Mouse (Mus musculus) hindbrain, postnatal 0 days (tissue): ENCODE data around the gene Ywhag. TPM values are rescaled to one million over a fixed set of nuclear protein-coding genes. Genes with fewer than 3 reads are reported as not detected.
A peak's percentile ranks its signal among the peaks of the same experiment; 100 is the strongest.

Experiments used
- ATAC-seq: fragments of 200-750 bp; cut with Nextera tagmentation; 2 replicates; pipeline ENCODE4 v1.8.0; 2017; ENCODE audit warnings: mild to moderate bottlenecking, moderate TSS enrichment, moderate library complexity
- DNase-seq: peaks from one replicate; pipeline ENCODE4 v3.0.0-alpha.2; 2015; ENCODE audit warnings: low spot score
- H3K27ac ChIP-seq: fragments of 300-500 bp; sonication (generic); 2 replicates; pipeline ENCODE4 v1.5.1; 2014; ENCODE audit warnings: mild to moderate bottlenecking
- H3K27me3 ChIP-seq: fragments of 300-500 bp; sonication (generic); 2 replicates; pipeline ENCODE4 v1.6.1; 2014; ENCODE audit warnings: low read length, mixed read lengths; ENCODE audit not compliant: insufficient read depth
- H3K36me3 ChIP-seq: fragments of 300-500 bp; sonication (generic); 2 replicates; pipeline ENCODE4 v1.6.1; 2014; ENCODE audit warnings: low read length, mixed read lengths; ENCODE audit not compliant: insufficient read depth
- H3K4me1 ChIP-seq: fragments of 300-500 bp; sonication (generic); 2 replicates; pipeline ENCODE4 v1.6.1; 2014; ENCODE audit warnings: antibody characterized with exemption, low read length, mixed read lengths; ENCODE audit not compliant: insufficient read depth
- H3K4me2 ChIP-seq: fragments of 300-500 bp; sonication (generic); 2 replicates; pipeline ENCODE4 v1.6.1; 2014; ENCODE audit warnings: low read depth, mild to moderate bottlenecking, low read length, moderate library complexity, mixed read lengths
- H3K4me3 ChIP-seq: fragments of 300-500 bp; sonication (generic); 2 replicates; pipeline ENCODE4 v1.5.1; 2014; ENCODE audit warnings: low read length
- H3K9ac ChIP-seq: fragments of 300-500 bp; sonication (generic); replicated peaks from 2 replicates; pipeline ENCODE4 v1.6.1; 2014; ENCODE audit warnings: mild to moderate bottlenecking, low read length, moderate library complexity, mixed read lengths
- H3K9me3 ChIP-seq: fragments of 300-500 bp; sonication (generic); 2 replicates; pipeline ENCODE4 v1.6.1; 2016; ENCODE audit warnings: low read length, mixed read lengths
- CTCF ChIP-seq: IDR thresholded peaks from 2 replicates; pipeline ENCODE4 v1.5.1; 2016; ENCODE audit warnings: antibody characterized with exemption, control low read depth, low read depth
- WGBS: fragments of 180-500 bp; shearing (Covaris S2); extraction: QIAGEN DNeasy Blood & Tissue Kit; methylation state at CpG from one replicate; pipeline ENCODE4 v1.1.7; 2014; 5-methylcytosine and 5-hydroxymethylcytosine counted together
- polyA plus RNA-seq: library from polyadenylated mRNA; unstranded; fragments of >200 nt; fragmentation: Nextera tagmentation; extraction: Ambion mirVana; gene quantifications from 2 replicates; pipeline ENCODE4 v1.2.1, GENCODE M21; 2015
- total RNA-seq: library from RNA; depleted of rRNA; stranded (reverse); fragments of >200 nt; gene quantifications from 2 replicates; pipeline ENCODE4 v1.2.3, GENCODE M21; 2014; rRNA removed

The Ywhag gene
- total and polyA plus RNA-seq, 2 experiments from 2014 or later = 334 to 782 TPM

DNA sequence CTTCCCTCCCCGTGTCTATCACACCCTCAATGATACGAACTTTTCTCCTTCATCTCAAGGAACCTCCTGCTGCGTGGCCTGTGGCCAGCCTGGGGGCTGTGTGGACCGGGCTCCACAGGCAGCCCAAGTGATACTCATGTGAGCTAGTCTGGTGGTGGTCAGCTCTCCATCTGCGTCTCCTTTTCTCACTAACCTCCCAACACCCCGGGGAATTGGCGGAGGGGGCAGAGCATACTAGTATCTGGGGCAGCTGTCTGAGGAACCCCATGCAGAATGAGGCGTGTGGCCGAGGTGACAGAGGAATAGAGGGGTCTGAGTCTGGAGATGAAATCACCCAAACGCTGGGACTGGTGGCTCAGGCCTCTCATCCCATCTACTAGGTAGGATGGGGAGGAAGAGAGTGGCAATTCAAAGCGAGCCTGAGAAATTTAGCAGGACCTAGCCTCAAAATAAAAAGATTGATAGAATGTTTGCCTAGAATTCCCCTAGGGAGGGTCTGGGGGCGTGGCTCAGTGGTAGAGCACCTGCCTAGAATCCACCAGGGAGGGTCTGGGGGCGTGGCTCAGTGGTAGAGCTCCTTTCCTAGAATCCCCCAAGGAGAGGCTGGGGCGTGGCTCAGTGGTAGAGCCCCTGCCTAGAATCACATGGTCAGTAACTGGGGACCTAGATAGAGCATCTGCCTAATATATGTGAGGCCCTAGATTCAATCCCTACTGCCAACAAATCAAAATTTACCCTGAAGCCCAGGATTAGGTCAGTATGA lies 64.6 kb downstream of the Ywhag start:
- H3K4me2 ChIP-seq = no peak overlapping the region
- no peak for TF ChIP-seq CTCF
- H3K9me3 ChIP-seq = no peaks in the 10 kb centered on the region
- no peaks in the 10 kb centered on the region for H3K36me3 ChIP-seq
- no peak overlapping the region for H3K27ac ChIP-seq
- H3K27me3 ChIP-seq = no peaks in the 10 kb centered on the region
- no peak for ATAC-seq
- DNase-seq = no peak
- no peak overlapping the region for H3K4me3 ChIP-seq
- 66% methylated on average over 14 of the region's 14 CpGs for WGBS
- H3K9ac ChIP-seq = no peak overlapping the region
- H3K4me1 ChIP-seq = peaks cover 5% of the 10 kb centered on the region; the same call in 1 of the 2 replicates

DNA sequence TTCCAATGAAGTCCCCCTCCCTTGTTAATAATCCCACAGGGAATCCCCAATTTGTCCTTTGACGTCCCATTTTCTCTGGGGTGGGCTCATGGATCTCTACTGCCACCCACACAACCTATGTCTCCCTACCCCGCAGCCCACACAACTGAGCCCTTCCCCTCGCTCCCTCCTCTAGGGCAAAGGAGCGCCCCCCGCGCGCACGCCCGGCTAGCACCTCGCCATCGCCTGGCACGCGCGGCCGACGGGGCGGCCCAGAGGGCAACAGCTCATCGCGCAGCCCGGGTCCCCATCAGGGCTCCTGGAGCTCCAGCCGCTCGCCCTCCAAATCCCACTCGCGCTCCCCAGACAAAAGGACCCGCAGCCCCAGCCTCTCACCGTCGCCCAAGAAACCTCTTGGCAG lies 65.8 kb downstream of the Ywhag start:
- Histone ChIP-seq H3K27me3 (no peaks in the 10 kb centered on the region), H3K4me3 (peak overlapping the region; percentile 47), H3K9me3 (no peaks in the 10 kb centered on the region), H3K4me2 (peak overlapping the region; percentile 75), H3K9ac (peak overlapping the region; percentile 66; the same call in 1 of the 2 replicates), H3K4me1 (peaks cover 5% of the 10 kb centered on the region; the same call in 1 of the 2 replicates), H3K36me3 (no peaks in the 10 kb centered on the region; the same call in 1 of the 2 replicates), H3K27ac (no peak overlapping the region)
- TF ChIP-seq CTCF = no peak
- DNase-seq (no peak), ATAC-seq (peak; percentile 25)
- 11% methylated on average over 27 of the region's 27 CpGs for WGBS

DNA sequence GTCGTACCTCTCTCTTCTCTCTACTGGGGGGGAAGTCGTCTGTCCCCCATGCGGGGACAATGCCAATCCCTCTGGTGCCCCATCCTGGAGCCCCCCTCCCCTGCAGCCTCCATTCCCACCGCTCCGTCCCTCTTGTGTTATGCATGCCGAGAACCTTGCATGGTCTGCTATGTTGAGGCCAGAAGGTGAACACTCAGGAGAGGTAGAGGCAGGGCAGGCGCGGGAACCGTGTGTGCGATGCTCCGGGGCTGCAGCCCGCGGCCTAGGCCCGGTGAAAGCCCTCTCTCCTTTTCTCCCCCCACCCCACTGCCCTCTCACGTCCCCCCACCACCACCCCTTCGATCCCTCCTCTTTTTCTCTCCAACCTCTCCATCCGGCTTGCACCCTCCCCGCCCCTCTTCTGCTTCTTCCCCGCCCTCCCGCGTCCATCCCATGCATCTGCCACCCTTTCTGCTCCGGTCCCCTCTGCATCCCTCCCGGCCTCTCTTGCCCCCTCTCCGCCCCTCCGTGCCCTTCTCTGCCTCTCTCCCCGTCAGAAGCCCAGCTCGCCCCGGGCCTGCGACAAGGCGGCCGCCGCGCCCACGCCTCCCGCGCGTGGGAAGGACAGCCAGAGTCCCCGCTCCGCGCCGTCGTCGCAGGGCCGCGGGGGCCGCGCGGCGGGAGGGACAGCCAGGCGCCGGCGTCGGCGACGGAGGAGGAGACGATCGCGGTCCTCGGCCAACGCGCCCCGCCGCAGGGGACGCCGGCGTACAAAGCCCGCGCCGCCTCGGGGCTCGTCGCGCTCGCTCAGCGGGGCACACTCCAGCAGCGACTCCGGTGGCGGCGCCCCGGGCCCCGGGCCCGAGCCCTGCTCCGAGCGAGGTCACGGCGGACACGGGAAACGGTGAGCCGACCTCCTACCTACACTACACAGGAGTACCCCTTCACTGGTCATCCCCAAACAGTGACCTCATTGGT lies 66.5 kb downstream of the Ywhag start:
- H3K27me3 ChIP-seq = no peaks in the 10 kb centered on the region
- peak overlapping the region; percentile 66 for H3K9ac ChIP-seq
- H3K27ac ChIP-seq = 0 out of 2 replicates have a peak overlapping the region, but pooled peaks have one; percentile 54
- 2% methylated on average over 87 of the region's 89 CpGs for WGBS
- no peaks in the 10 kb centered on the region for H3K9me3 ChIP-seq
- no peaks in the 10 kb centered on the region; the same call in 1 of the 2 replicates for H3K36me3 ChIP-seq
- peak; percentile 52 for DNase-seq
- H3K4me1 ChIP-seq = peaks cover 5% of the 10 kb centered on the region; the same call in 1 of the 2 replicates
- peak overlapping the region; percentile 75 for H3K4me2 ChIP-seq
- no peak for TF ChIP-seq CTCF
- H3K4me3 ChIP-seq = peak overlapping the region; percentile 47
- ATAC-seq = peak; percentile 54

DNA sequence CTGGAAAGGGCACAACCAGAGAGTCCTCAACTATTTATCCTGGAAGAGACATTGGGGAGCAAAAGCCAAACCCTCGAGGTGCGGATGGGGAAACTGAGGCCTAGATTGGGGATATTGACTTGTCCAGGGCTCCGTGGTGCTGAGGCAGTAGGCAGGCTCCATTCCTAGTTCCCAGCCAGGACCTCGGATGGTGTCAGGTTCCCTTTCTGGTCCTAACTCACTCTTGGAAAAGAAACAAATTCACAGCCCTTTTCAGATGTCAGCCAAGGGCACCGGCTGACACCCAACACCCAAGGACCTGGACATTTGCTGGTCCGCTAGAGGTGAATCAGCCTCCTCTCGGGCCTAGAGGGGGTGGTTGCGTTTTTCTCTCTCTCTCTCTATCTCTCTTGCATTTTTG lies 67.8 kb downstream of the Ywhag start:
- 49% methylated on average over 8 of the region's 8 CpGs for WGBS

More for the DNA sequence above, 67.8 kb downstream of the Ywhag start:
- peaks cover 5% of the 10 kb centered on the region; the same call in 1 of the 2 replicates for H3K4me1 ChIP-seq
- DNase-seq (no peak), ATAC-seq (no peak)
- no peak for TF ChIP-seq CTCF
- no peak overlapping the region for H3K9ac ChIP-seq
- H3K4me3 ChIP-seq = no peak overlapping the region
- no peak overlapping the region for H3K4me2 ChIP-seq
- no peaks in the 10 kb centered on the region for H3K27me3 ChIP-seq
- H3K9me3 ChIP-seq = no peaks in the 10 kb centered on the region
- no peak overlapping the region for H3K27ac ChIP-seq
- no peaks in the 10 kb centered on the region; the same call in 1 of the 2 replicates for H3K36me3 ChIP-seq

Other genes starting within 250 kb of the Ywhag start
- 52.8 and 71.7 TPM in 2 replicates for gene Tmem120a, start 190.2 kb downstream of the Ywhag start, total RNA-seq
- 83.2 and 89.7 TPM in 2 replicates for gene Tmem120a, start 190.2 kb downstream of the Ywhag start, polyA plus RNA-seq
- 0.10 TPM in 1 of 2 replicates, not detected in the other for gene Styxl1, start 156.2 kb downstream of the Ywhag start, total RNA-seq
- 0.61 and 0.69 TPM in 2 replicates for gene Styxl1, start 156.2 kb downstream of the Ywhag start, polyA plus RNA-seq
- 165 and 169 TPM in 2 replicates for gene Mdh2, start 156.1 kb downstream of the Ywhag start, total RNA-seq
- gene Mdh2, start 156.1 kb downstream of the Ywhag start, polyA plus RNA-seq = 732 and 760 TPM in 2 replicates
- gene Srrm3, start 127.7 kb downstream of the Ywhag start, total RNA-seq = 75.8 and 106 TPM in 2 replicates
- 50.8 and 55.7 TPM in 2 replicates for gene Srrm3, start 127.7 kb downstream of the Ywhag start, polyA plus RNA-seq
- 29.4 and 29.6 TPM in 2 replicates for gene Hspb1, start 46.7 kb downstream of the Ywhag start, total RNA-seq
- gene Hspb1, start 46.7 kb downstream of the Ywhag start, polyA plus RNA-seq = 28.0 and 30.0 TPM in 2 replicates
- gene Ssc4d, start 39.9 kb upstream of the Ywhag start, total RNA-seq = 6.5 and 18.9 TPM in 2 replicates
- gene Ssc4d, start 39.9 kb upstream of the Ywhag start, polyA plus RNA-seq = 3.6 and 3.8 TPM in 2 replicates
- gene Zp3, start 45.5 kb upstream of the Ywhag start, total RNA-seq = 0.10 TPM in 1 of 2 replicates, not detected in the other
- 0.18 and 0.39 TPM in 2 replicates for gene Zp3, start 45.5 kb upstream of the Ywhag start, polyA plus RNA-seq
- 23.5 and 28.6 TPM in 2 replicates for gene Dtx2, start 60.2 kb upstream of the Ywhag start, total RNA-seq
- gene Dtx2, start 60.2 kb upstream of the Ywhag start, polyA plus RNA-seq = 17.4 and 17.9 TPM in 2 replicates
- gene Upk3b, start 103.9 kb upstream of the Ywhag start, total RNA-seq = not detected in 2 replicates
- gene Upk3b, start 103.9 kb upstream of the Ywhag start, polyA plus RNA-seq = not detected in 2 replicates
- gene Upk3bl, start 119.9 kb upstream of the Ywhag start, total RNA-seq = not detected in 2 replicates
- gene Upk3bl, start 119.9 kb upstream of the Ywhag start, polyA plus RNA-seq = 0.14 TPM in 1 of 2 replicates, not detected in the other
- gene Rasa4, start 149.3 kb upstream of the Ywhag start, total RNA-seq = 27.0 and 27.5 TPM in 2 replicates
- gene Rasa4, start 149.3 kb upstream of the Ywhag start, polyA plus RNA-seq = 19.2 and 19.4 TPM in 2 replicates
- gene Polr2j, start 182.0 kb upstream of the Ywhag start, total RNA-seq = 94.2 and 159 TPM in 2 replicates
- 235 and 245 TPM in 2 replicates for gene Polr2j, start 182.0 kb upstream of the Ywhag start, polyA plus RNA-seq
- 32.9 and 35.8 TPM in 2 replicates for gene Lrwd1, start 201.5 kb upstream of the Ywhag start, total RNA-seq
- gene Lrwd1, start 201.5 kb upstream of the Ywhag start, polyA plus RNA-seq = 16.8 and 17.7 TPM in 2 replicates
- 17.6 and 21.9 TPM in 2 replicates for gene Alkbh4, start 201.5 kb upstream of the Ywhag start, total RNA-seq
- 15.2 and 15.4 TPM in 2 replicates for gene Alkbh4, start 201.5 kb upstream of the Ywhag start, polyA plus RNA-seq
- gene Orai2, start 236.1 kb upstream of the Ywhag start, total RNA-seq = 122 and 148 TPM in 2 replicates
- 50.6 and 56.8 TPM in 2 replicates for gene Orai2, start 236.1 kb upstream of the Ywhag start, polyA plus RNA-seq